Comparison of ENCODE assay signal across 20 mouse cellular contexts in the genomic region with DNA sequence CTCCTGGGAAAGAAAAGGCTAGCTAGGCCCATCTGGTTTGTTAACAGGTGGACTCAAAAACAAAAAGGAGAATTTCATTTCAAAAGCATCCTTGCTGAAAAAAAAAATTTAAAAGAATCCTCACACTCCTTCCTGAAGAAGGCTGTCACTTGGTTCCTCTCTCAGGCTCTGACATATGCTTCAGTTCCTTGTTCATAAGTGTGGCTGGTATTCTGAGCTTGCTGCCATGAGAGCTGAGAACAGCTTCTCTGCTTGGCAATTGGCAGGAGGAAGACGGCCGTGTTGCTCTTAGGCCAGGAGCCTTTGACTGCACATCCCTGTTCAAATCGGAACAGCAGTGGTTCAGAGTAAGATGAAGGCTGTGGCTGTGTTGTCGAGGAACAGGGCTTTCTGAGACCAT.
DNase-seq lines count a peak whose midpoint lies in the region; ATAC-seq and TF ChIP-seq lines count a peak whose summit lies in the region.
"Had no signal": no experiment of that assay in that cellular context is flagged by ENCODE, and none has a peak within 500 bp of the region (broad histone marks: within the 10 kb centered on the region; RNA-seq: fewer than 3 reads in every experiment).

No protein-coding gene starts in this region.

- no peak overlapping the region for H3K4me3 ChIP-seq in layer of hippocampus, adult 2 months
- H3K4me3 ChIP-seq in spleen, adult 2 months (ENCODE audit: extremely low read depth, insufficient read depth, insufficient read length), result no peak overlapping the region
- H3K4me3 ChIP-seq in midbrain, postnatal 0 days (ENCODE audit: low read depth, low read length), result no peak overlapping the region
- H3K4me3 ChIP-seq: forebrain, embryonic 10.5 days; gastrocnemius, adult 2 months; hindbrain, embryonic 12.5 days; hindbrain, embryonic 15.5 days had no signal

- TF ChIP-seq POLR2A in spleen, adult 2 months (IDR thresholded peaks at IDR 0.05; ENCODE audit: low read depth, low read length), result no peak

- H3K27me3 ChIP-seq in spleen, adult 2 months (ENCODE audit: control insufficient read depth, insufficient read depth, low read length), result no peaks in the 10 kb centered on the region
- no peaks in the 10 kb centered on the region for H3K27me3 ChIP-seq in midbrain, postnatal 0 days (ENCODE audit: insufficient read depth, low read length)
- H3K27me3 ChIP-seq: hindbrain, embryonic 12.5 days; hindbrain, embryonic 15.5 days had no signal

- no peak overlapping the region for H3K4me2 ChIP-seq in midbrain, postnatal 0 days (ENCODE audit: low read depth, low read length, poor library complexity, severe bottlenecking)
- H3K4me2 ChIP-seq: heart, embryonic 11.5 days; hindbrain, embryonic 12.5 days; hindbrain, embryonic 15.5 days had no signal

- ATAC-seq in monocyte, adult 5-6 weeks (replicated peaks; ENCODE audit: insufficient number of reproducible peaks, low FRiP score, low TSS enrichment, poor library complexity, severe bottlenecking), result 0 out of 2 replicates have a peak, but pooled peaks have one; percentile 14
- ATAC-seq in midbrain, postnatal 0 days (ENCODE audit: low FRiP score), result no peak
- ATAC-seq: CD4-positive, CD25-positive, alpha-beta regulatory T cell, adult 4 months; forebrain, embryonic 14.5 days had no signal

- DNase-seq in layer of hippocampus, adult 2 months (ENCODE audit: low spot score in 2 of 2), result no peak
- no peak for DNase-seq in layer of hippocampus, postnatal 14 days (ENCODE audit: low spot score in 2 of 2)
- DNase-seq in spleen, adult 2 months (ENCODE audit: low read depth in 1 of 2, low spot score in 2 of 2), result no peak
- DNase-seq in spleen, postnatal 10 days (ENCODE audit: low spot score in 2 of 2), result no peak
- DNase-seq in midbrain, postnatal 0 days (ENCODE audit: low spot score), result no peak
- DNase-seq: adrenal gland, adult 2 months; adrenal gland, postnatal 14 days; cerebellum, adult 18-20 months; cerebellum, adult 9-10 months; cerebellum, postnatal 14 days; gastrocnemius, adult 2 months; gastrocnemius, postnatal 14 days; heart, adult 11 months had no signal

- TF ChIP-seq CTCF in layer of hippocampus, adult 2 months (conservative IDR thresholded peaks at IDR 0.05), result no peak
- no peak for TF ChIP-seq CTCF in spleen, adult 2 months (IDR thresholded peaks at IDR 0.05; ENCODE audit: extremely low read depth, insufficient read depth, insufficient read length, insufficient replicate concordance)
- no peak for TF ChIP-seq CTCF in midbrain, postnatal 0 days (IDR thresholded peaks at IDR 0.05)

- 54% methylated on average over 4 of the region's 4 CpGs for WGBS in spleen, adult 2 months
- WGBS in midbrain, postnatal 0 days, result 82% methylated on average over 4 of the region's 4 CpGs

- no peaks in the 10 kb centered on the region for H3K9me3 ChIP-seq in midbrain, postnatal 0 days (ENCODE audit: low read length)
- H3K9me3 ChIP-seq: forebrain, embryonic 10.5 days; hindbrain, embryonic 12.5 days; hindbrain, embryonic 15.5 days had no signal

- H3K9ac ChIP-seq in midbrain, postnatal 0 days (replicated peaks; ENCODE audit: low read length, poor library complexity, severe bottlenecking), result no peak overlapping the region
- H3K9ac ChIP-seq: hindbrain, embryonic 12.5 days; hindbrain, embryonic 15.5 days had no signal

- peaks cover 31% of the 10 kb centered on the region; the same call in 1 of the 2 replicates for H3K4me1 ChIP-seq in spleen, adult 2 months (ENCODE audit: control insufficient read depth, insufficient read depth, insufficient read length)
- H3K4me1 ChIP-seq in midbrain, postnatal 0 days (ENCODE audit: insufficient read depth, low read length), result no peaks in the 10 kb centered on the region
- H3K4me1 ChIP-seq: hindbrain, embryonic 12.5 days; hindbrain, embryonic 15.5 days had no signal

- peak overlapping the region; percentile 62 for H3K27ac ChIP-seq in layer of hippocampus, adult 2 months
- H3K27ac ChIP-seq in spleen, adult 2 months (ENCODE audit: insufficient read depth, low read length), result peak overlapping the region; percentile 17; the same call in 1 of the 2 replicates
- no peak overlapping the region for H3K27ac ChIP-seq in midbrain, postnatal 0 days (ENCODE audit: low read depth, low read length)
- H3K27ac ChIP-seq: forebrain, embryonic 10.5 days; gastrocnemius, adult 2 months; hindbrain, embryonic 12.5 days; hindbrain, embryonic 15.5 days had no signal

- no peaks in the 10 kb centered on the region for H3K36me3 ChIP-seq in spleen, adult 2 months (ENCODE audit: control insufficient read depth, insufficient read depth, low read length)
- H3K36me3 ChIP-seq in midbrain, postnatal 0 days (ENCODE audit: insufficient read depth, low read length), result no peaks in the 10 kb centered on the region
- H3K36me3 ChIP-seq: forebrain, embryonic 10.5 days; hindbrain, embryonic 12.5 days; hindbrain, embryonic 15.5 days had no signal
